In genomic region chr1:57792212-57792611, GRCm38 (mm10) we compare ENCODE assay signal across 16 mouse cellular contexts. TPM values are rescaled to one million over a fixed set of nuclear protein-coding genes. Genes with fewer than 3 reads are reported as not detected.
DNase-seq lines count a peak whose midpoint lies in the region; ATAC-seq and TF ChIP-seq lines count a peak whose summit lies in the region.
"Had no signal": no experiment of that assay in that cellular context is flagged by ENCODE, and none has a peak within 500 bp of the region (broad histone marks: within the 10 kb centered on the region; RNA-seq: fewer than 3 reads in every experiment).

No protein-coding gene starts in this region.

- DNase-seq in gastrocnemius, adult 2 months, result no peak
- DNase-seq in gastrocnemius, postnatal 10 days, result no peak
- DNase-seq in kidney, adult 2 months, result peak; percentile 33
- DNase-seq in kidney, adult 18-20 months, result no peak
- DNase-seq in lung, postnatal 10 days, result peak; percentile 7
- DNase-seq in lung, postnatal 14 days, result no peak
- DNase-seq: adrenal gland, postnatal 10 days; cerebellum, adult 2 months had no signal

- no peak overlapping the region for H3K9ac ChIP-seq in stomach, embryonic 15.5 days
- H3K9ac ChIP-seq in midbrain, embryonic 16.5 days (ENCODE audit: low read depth, low read length), result no peak overlapping the region
- H3K9ac ChIP-seq: embryonic facial prominence, embryonic 15.5 days; hindbrain, embryonic 15.5 days; limb, embryonic 13.5 days; midbrain, embryonic 13.5 days had no signal

- ATAC-seq in stomach, embryonic 15.5 days (ENCODE audit: insufficient read depth, low FRiP score, low read depth), result 0 out of 2 replicates have a peak, but pooled peaks have one; percentile 22
- ATAC-seq in midbrain, embryonic 16.5 days, result no peak
- ATAC-seq: midbrain, embryonic 13.5 days had no signal

- H3K27ac ChIP-seq in gastrocnemius, adult 2 months, result peak overlapping the region; percentile 10; the same call in 1 of the 2 replicates
- no peak overlapping the region for H3K27ac ChIP-seq in kidney, adult 2 months (ENCODE audit: insufficient read depth, low read depth, low read length)
- no peak overlapping the region for H3K27ac ChIP-seq in stomach, embryonic 15.5 days
- no peak overlapping the region for H3K27ac ChIP-seq in midbrain, embryonic 16.5 days (ENCODE audit: low read length)
- H3K27ac ChIP-seq: embryonic facial prominence, embryonic 15.5 days; hindbrain, embryonic 15.5 days; left cerebral cortex, adult 2 months; limb, embryonic 13.5 days; midbrain, embryonic 13.5 days had no signal

- no peak overlapping the region for H3K4me3 ChIP-seq in gastrocnemius, adult 2 months
- no peak overlapping the region for H3K4me3 ChIP-seq in kidney, adult 2 months (ENCODE audit: insufficient read depth, low read depth, low read length)
- H3K4me3 ChIP-seq in stomach, embryonic 15.5 days (replicated peaks), result no peak overlapping the region
- no peak overlapping the region for H3K4me3 ChIP-seq in midbrain, embryonic 16.5 days (ENCODE audit: low read depth, low read length)
- H3K4me3 ChIP-seq: embryonic facial prominence, embryonic 15.5 days; hindbrain, embryonic 15.5 days; left cerebral cortex, adult 2 months; limb, embryonic 13.5 days; midbrain, embryonic 13.5 days had no signal

- no peaks in the 10 kb centered on the region for H3K27me3 ChIP-seq in kidney, adult 2 months (replicated peaks; ENCODE audit: control insufficient read depth, insufficient read depth, low read length)
- H3K27me3 ChIP-seq in stomach, embryonic 15.5 days (replicated peaks), result no peaks in the 10 kb centered on the region
- H3K27me3 ChIP-seq in midbrain, embryonic 16.5 days (ENCODE audit: control insufficient read depth, insufficient read depth, low read depth, low read length), result no peaks in the 10 kb centered on the region
- H3K27me3 ChIP-seq: CH12.LX; embryonic facial prominence, embryonic 15.5 days; hindbrain, embryonic 15.5 days; limb, embryonic 13.5 days; midbrain, embryonic 13.5 days had no signal

- no peak overlapping the region for H3K4me2 ChIP-seq in stomach, embryonic 15.5 days
- no peak overlapping the region for H3K4me2 ChIP-seq in midbrain, embryonic 16.5 days (ENCODE audit: low read length)
- H3K4me2 ChIP-seq: embryonic facial prominence, embryonic 15.5 days; hindbrain, embryonic 15.5 days; limb, embryonic 13.5 days; midbrain, embryonic 13.5 days had no signal

- no peaks in the 10 kb centered on the region for H3K36me3 ChIP-seq in kidney, adult 2 months (ENCODE audit: control insufficient read depth, insufficient read depth, low read length)
- no peaks in the 10 kb centered on the region for H3K36me3 ChIP-seq in stomach, embryonic 15.5 days
- H3K36me3 ChIP-seq in midbrain, embryonic 16.5 days (ENCODE audit: control insufficient read depth, insufficient read depth, low read length), result no peaks in the 10 kb centered on the region
- H3K36me3 ChIP-seq: embryonic facial prominence, embryonic 15.5 days; hindbrain, embryonic 15.5 days; limb, embryonic 13.5 days; midbrain, embryonic 13.5 days had no signal

- no peak for TF ChIP-seq CTCF in gastrocnemius, adult 2 months (IDR thresholded peaks at IDR 0.05)
- no peak for TF ChIP-seq CTCF in kidney, adult 2 months (conservative IDR thresholded peaks at IDR 0.05; ENCODE audit: insufficient read depth, insufficient read length, low read depth, low read length)

- intact Hi-C loops in gastrocnemius, adult 2 months (cut with DNase I), result no loop called here

- no peaks in the 10 kb centered on the region for H3K9me3 ChIP-seq in stomach, embryonic 15.5 days
- H3K9me3 ChIP-seq in midbrain, embryonic 16.5 days (replicated peaks; ENCODE audit: control insufficient read depth, low read length, poor library complexity, severe bottlenecking), result no peaks in the 10 kb centered on the region
- H3K9me3 ChIP-seq: embryonic facial prominence, embryonic 15.5 days; hindbrain, embryonic 15.5 days; limb, embryonic 13.5 days; midbrain, embryonic 13.5 days had no signal

- 69% methylated on average over 4 of the region's 4 CpGs for WGBS in kidney, adult 2 months
- WGBS in stomach, embryonic 15.5 days, result 69% methylated on average over 4 of the region's 4 CpGs
- 94% methylated on average over 4 of the region's 4 CpGs for WGBS in midbrain, embryonic 16.5 days

- no peak for TF ChIP-seq POLR2A in kidney, adult 2 months (IDR thresholded peaks at IDR 0.05; ENCODE audit: low read depth, low read length)

- 0 out of 2 replicates have a peak, but pooled peaks cover 3% of the 10 kb centered on the region for H3K4me1 ChIP-seq in kidney, adult 2 months (ENCODE audit: control insufficient read depth, insufficient read depth, low read length)
- H3K4me1 ChIP-seq in stomach, embryonic 15.5 days, result peaks cover 5% of the 10 kb centered on the region; the same call in 1 of the 2 replicates
- H3K4me1 ChIP-seq in midbrain, embryonic 16.5 days (ENCODE audit: control insufficient read depth, insufficient read depth, low read length), result no peaks in the 10 kb centered on the region
- H3K4me1 ChIP-seq: embryonic facial prominence, embryonic 15.5 days had no signal

RNA-seq across cellular contexts. Expression of gene Spats2l, which starts 18.2 kb away (rescaled TPM):
- total RNA-seq in gastrocnemius, adult 2 months (2021), result 1 to 10 TPM; 2.0 to 4.8 TPM
- total RNA-seq in gastrocnemius, postnatal 10 days (2021), result 10 to 100 TPM; 31.3 to 40.4 TPM
- polyA plus RNA-seq in kidney, adult 2 months (2012; rRNA removed), result 6.9 and 8.0 TPM in 2 replicates
- 87.7 and 89.8 TPM in 2 replicates for polyA plus RNA-seq in stomach, embryonic 15.5 days (2015; fragmentation: Nextera tagmentation; extraction: Ambion mirVana)
- polyA plus RNA-seq in midbrain, embryonic 16.5 days (2015; fragmentation: Nextera tagmentation; extraction: Ambion mirVana), result 83.6 and 88.7 TPM in 2 replicates

Comparison
In these comparisons a context has a peak if more than half of its experiments do, and no peak if none do; other contexts are left out.
1. DNase-seq: peak in kidney, adult 2 months (single experiment) and lung, postnatal 10 days (single experiment); none in gastrocnemius, adult 2 months (single experiment), gastrocnemius, postnatal 10 days (single experiment), kidney, adult 18-20 months (single experiment) and lung, postnatal 14 days (single experiment).